Mouse (Mus musculus): Measurements from ENCODE around the gene Pkn3. TPM values are rescaled to one million over a fixed set of nuclear protein-coding genes. Genes with fewer than 3 reads are reported as not detected.

Gene Pkn3
- polyA plus RNA-seq (2012; rRNA removed): 29.0 and 31.3 TPM in 2 replicates

DNA sequence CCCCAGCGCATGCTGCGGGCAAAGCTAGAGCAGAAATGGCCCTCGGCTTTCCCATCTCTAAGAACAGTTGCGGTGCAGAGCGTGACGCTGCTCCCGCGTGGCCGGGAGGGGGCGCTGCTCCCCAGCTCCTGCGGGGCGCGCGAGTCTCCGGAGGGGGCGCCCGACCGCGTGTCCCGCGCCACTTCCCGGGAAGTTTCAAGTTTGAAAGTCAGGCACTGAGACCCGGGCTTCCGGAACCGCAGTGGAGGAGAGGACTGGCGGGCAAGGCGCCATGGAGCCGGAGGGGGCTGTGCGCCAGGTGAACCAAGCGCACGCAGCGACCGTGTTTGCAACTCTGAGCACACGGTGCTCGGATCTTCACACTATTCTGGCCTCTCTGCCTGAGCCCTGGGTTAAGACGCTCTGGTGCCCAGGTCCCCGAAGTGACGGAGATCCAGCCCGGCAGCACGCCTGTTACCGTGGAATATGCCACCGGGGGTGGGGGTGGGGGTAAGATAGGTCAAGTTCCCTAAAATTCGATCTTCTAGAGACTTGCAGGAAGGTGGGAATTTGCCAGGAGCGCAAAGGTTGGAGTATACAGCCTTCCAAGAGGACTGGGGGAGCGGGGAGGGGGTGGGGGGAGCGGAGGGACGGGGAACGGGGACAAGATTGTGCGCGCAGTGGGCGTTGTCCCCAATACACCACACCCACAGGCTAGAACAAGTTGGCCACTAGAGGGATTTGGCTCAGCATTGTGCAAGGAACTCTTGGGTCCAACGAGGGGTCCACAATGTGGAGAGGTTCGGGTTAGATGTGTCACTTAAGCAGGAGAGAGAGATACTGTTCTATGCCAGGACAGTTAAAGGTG is at the start of gene Pkn3:
Gene Pkn3, plus strand, starts transcription at position 183 of the 847 bp plus-strand sequence.
- WGBS: under 1% methylated on average over 53 of the region's 53 CpGs
- peak; percentile 84 for DNase-seq

DNA sequence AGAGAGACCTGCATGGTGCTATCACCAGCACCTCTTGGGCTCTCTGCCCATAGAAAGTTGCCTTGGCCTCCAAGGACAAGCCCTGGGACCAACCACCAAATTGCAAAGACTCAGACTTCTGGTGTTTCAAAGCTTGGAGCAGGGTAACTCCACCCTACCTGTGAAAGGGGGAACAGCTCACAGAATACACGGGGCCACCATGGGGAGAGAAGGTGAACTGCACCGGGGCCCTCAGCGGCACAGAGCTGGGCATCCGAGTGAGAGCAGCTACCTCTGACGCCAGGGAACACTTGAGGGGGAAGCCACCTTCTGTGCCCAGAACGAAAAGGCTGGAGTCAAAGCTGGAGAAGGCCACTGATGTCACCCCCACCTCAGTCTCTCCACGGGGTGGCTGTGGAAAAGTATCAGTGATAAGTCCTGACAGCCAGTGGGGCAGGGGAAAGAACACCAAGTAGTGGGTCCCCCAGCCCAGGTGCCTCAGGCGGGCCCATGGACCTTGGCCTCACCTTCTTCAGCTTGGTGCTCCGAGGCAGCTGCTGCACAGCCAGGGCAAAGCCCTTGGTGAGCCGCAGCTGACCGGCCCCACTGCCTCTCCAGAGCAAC is 45.1 kb upstream of the Pkn3 start:
- no peak for TF ChIP-seq POLR2A (IDR thresholded peaks at IDR 0.05; ENCODE audit: borderline replicate concordance, extremely low read depth, low read depth, low read length)
- TF ChIP-seq CTCF (IDR thresholded peaks at IDR 0.05; ENCODE audit: insufficient read depth, low read length): no peak
- no peak for DNase-seq
- H3K4me3 ChIP-seq (replicated peaks; ENCODE audit: extremely low read depth, low read depth, low read length): no peak overlapping the region
- no peaks in the 10 kb centered on the region for H3K4me1 ChIP-seq (ENCODE audit: control insufficient read depth, insufficient read depth, low read length)
- 58% methylated on average over 11 of the region's 11 CpGs for WGBS

More for the DNA sequence above, at the start of gene Pkn3:
- no peak; the same call in 1 of the 2 replicates for TF ChIP-seq POLR2A (IDR thresholded peaks at IDR 0.05; ENCODE audit: borderline replicate concordance, extremely low read depth, low read depth, low read length)
- peak; percentile 70 for TF ChIP-seq CTCF (IDR thresholded peaks at IDR 0.05; ENCODE audit: insufficient read depth, low read length)
- Histone ChIP-seq H3K4me3 (replicated peaks; ENCODE audit: extremely low read depth, low read depth, low read length) (peak within 1 kb of the TSS; percentile 63), H3K4me1 (ENCODE audit: control insufficient read depth, insufficient read depth, low read length) (no peaks in the 10 kb centered on the region)

DNA sequence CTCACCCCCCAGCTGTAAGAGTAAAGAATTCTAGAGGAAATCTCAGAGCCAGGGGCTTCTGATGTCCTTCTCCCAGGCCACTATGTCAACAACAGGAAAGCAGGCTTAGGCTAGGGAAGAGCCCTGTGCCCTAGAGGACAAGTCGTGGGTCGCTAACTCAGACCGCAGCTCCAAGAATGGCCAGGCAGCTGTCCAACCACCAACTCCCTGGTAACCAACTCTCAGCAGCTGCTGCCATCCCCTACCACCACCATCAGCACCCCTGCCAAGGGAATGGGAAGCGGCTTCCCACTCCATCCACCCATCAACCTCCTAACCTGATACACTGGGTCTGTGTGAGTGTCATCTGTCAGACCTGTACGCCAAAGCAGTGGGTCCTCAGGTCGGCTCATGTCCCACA is 44.5 kb upstream of the Pkn3 start:
- Histone ChIP-seq H3K4me3 (replicated peaks; ENCODE audit: extremely low read depth, low read depth, low read length) (no peak overlapping the region), H3K4me1 (ENCODE audit: control insufficient read depth, insufficient read depth, low read length) (no peaks in the 10 kb centered on the region)
- WGBS: 62% methylated on average over 6 of the region's 6 CpGs
- no peak for DNase-seq
- no peak for TF ChIP-seq CTCF (IDR thresholded peaks at IDR 0.05; ENCODE audit: insufficient read depth, low read length)
- TF ChIP-seq POLR2A (IDR thresholded peaks at IDR 0.05; ENCODE audit: borderline replicate concordance, extremely low read depth, low read depth, low read length): no peak

GRCm38 (mm10) chr2:30037762-30038161 is 39.7 kb upstream of the Pkn3 start:
- no peak overlapping the region for H3K4me3 ChIP-seq (replicated peaks; ENCODE audit: extremely low read depth, low read depth, low read length)
- no peak for DNase-seq
- H3K4me1 ChIP-seq (ENCODE audit: control insufficient read depth, insufficient read depth, low read length): no peaks in the 10 kb centered on the region
- TF ChIP-seq POLR2A (IDR thresholded peaks at IDR 0.05; ENCODE audit: borderline replicate concordance, extremely low read depth, low read depth, low read length) (no peak), CTCF (IDR thresholded peaks at IDR 0.05; ENCODE audit: insufficient read depth, low read length) (no peak)
- WGBS: 82% methylated on average over 2 of the region's 2 CpGs

DNA sequence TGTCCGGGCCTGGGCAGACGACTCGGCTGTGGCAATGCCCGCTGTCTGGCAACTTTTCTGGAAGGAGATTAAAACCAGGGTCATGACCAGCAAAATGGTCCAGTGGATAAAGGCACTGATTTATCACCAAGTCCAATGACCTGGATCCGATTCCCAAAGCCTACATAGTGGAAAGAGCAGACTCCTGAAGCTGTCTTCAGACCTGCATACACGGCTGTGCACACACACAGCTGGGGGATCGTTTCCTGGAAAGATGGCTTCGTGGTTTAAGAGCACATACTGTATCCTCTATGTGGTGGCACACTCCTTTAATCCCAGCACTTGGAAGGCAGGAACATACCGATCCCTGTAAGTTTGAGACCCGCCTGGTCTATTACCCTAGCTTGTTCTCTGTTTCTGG is 39.1 kb upstream of the Pkn3 start:
- TF ChIP-seq POLR2A (IDR thresholded peaks at IDR 0.05; ENCODE audit: borderline replicate concordance, extremely low read depth, low read depth, low read length) (no peak), CTCF (IDR thresholded peaks at IDR 0.05; ENCODE audit: insufficient read depth, low read length) (no peak)

DNA sequence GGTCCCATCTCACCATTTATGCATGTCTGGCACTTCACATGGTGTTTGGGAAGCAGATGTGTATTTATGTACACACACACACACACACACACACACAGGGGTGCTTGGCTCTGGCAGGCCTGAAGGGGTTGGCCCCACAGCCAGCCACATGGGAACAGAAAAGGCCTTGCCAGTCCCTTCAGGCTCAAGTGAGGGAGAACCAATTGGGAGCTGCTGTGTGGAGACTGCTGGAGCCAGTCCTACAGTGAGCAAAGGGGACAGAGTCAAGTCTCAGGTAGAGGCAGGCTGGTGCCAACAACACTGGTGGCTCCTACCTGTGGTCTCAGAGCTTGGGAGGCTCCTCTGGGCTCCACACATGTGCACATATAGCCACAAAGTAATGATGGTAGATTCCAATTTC is 37.8 kb upstream of the Pkn3 start:
- Histone ChIP-seq H3K4me3 (replicated peaks; ENCODE audit: extremely low read depth, low read depth, low read length) (no peak overlapping the region), H3K4me1 (ENCODE audit: control insufficient read depth, insufficient read depth, low read length) (no peaks in the 10 kb centered on the region)
- no peak for TF ChIP-seq CTCF (IDR thresholded peaks at IDR 0.05; ENCODE audit: insufficient read depth, low read length)
- no peak for TF ChIP-seq POLR2A (IDR thresholded peaks at IDR 0.05; ENCODE audit: borderline replicate concordance, extremely low read depth, low read depth, low read length)
- DNase-seq: no peak

More for the DNA sequence above, 39.1 kb upstream of the Pkn3 start:
- DNase-seq: no peak
- no peaks in the 10 kb centered on the region for H3K4me1 ChIP-seq (ENCODE audit: control insufficient read depth, insufficient read depth, low read length)
- no peak overlapping the region for H3K4me3 ChIP-seq (replicated peaks; ENCODE audit: extremely low read depth, low read depth, low read length)
- 95% methylated on average over 10 of the region's 10 CpGs for WGBS

GRCm38 (mm10) chr2:30042445-30042844 is 35.0 kb upstream of the Pkn3 start:
- TF ChIP-seq POLR2A (IDR thresholded peaks at IDR 0.05; ENCODE audit: borderline replicate concordance, extremely low read depth, low read depth, low read length): no peak
- peak; percentile 94 for TF ChIP-seq CTCF (IDR thresholded peaks at IDR 0.05; ENCODE audit: insufficient read depth, low read length)
- DNase-seq: peak; percentile 78
- no peaks in the 10 kb centered on the region for H3K4me1 ChIP-seq (ENCODE audit: control insufficient read depth, insufficient read depth, low read length)
- no peak overlapping the region for H3K4me3 ChIP-seq (replicated peaks; ENCODE audit: extremely low read depth, low read depth, low read length)
- 6% methylated on average over 4 of the region's 4 CpGs for WGBS

DNA sequence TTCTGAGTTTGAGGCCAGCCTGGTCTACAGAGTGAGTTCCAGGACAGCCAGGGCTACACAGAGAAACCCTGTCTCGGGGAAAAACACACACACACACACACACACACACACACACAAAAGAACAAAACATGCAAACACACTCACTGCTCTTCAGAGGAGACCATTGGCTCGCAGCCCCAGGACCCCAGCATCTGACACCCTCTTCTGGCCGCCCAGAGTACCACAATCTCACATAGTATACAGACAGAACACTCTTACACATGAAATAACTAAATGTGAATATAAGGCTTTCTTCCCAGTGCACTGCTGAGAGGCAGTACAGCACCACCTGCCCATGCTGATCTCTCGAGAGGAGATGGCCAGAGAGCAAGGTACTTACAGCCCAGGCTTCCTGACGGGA is 32.9 kb upstream of the Pkn3 start:
- no peak for DNase-seq
- TF ChIP-seq POLR2A (IDR thresholded peaks at IDR 0.05; ENCODE audit: borderline replicate concordance, extremely low read depth, low read depth, low read length) (no peak), CTCF (IDR thresholded peaks at IDR 0.05; ENCODE audit: insufficient read depth, low read length) (no peak)
- WGBS: 92% methylated on average over 5 of the region's 5 CpGs
- no peak overlapping the region for H3K4me3 ChIP-seq (replicated peaks; ENCODE audit: extremely low read depth, low read depth, low read length)
- H3K4me1 ChIP-seq (ENCODE audit: control insufficient read depth, insufficient read depth, low read length): no peaks in the 10 kb centered on the region

GRCm38 (mm10) chr2:30047127-30047526 is 30.4 kb upstream of the Pkn3 start:
- Histone ChIP-seq H3K4me3 (replicated peaks; ENCODE audit: extremely low read depth, low read depth, low read length) (no peak overlapping the region), H3K4me1 (ENCODE audit: control insufficient read depth, insufficient read depth, low read length) (no peaks in the 10 kb centered on the region)
- no peak for TF ChIP-seq POLR2A (IDR thresholded peaks at IDR 0.05; ENCODE audit: borderline replicate concordance, extremely low read depth, low read depth, low read length)
- no peak for TF ChIP-seq CTCF (IDR thresholded peaks at IDR 0.05; ENCODE audit: insufficient read depth, low read length)
- DNase-seq: no peak
- WGBS: 97% methylated on average over 6 of the region's 6 CpGs

GRCm38 (mm10) chr2:30048101-30048501 is 29.4 kb upstream of the Pkn3 start:
- DNase-seq: no peak
- TF ChIP-seq CTCF (IDR thresholded peaks at IDR 0.05; ENCODE audit: insufficient read depth, low read length) (no peak), POLR2A (IDR thresholded peaks at IDR 0.05; ENCODE audit: borderline replicate concordance, extremely low read depth, low read depth, low read length) (no peak)
- 45% methylated on average over 11 of the region's 11 CpGs for WGBS
- Histone ChIP-seq H3K4me1 (ENCODE audit: control insufficient read depth, insufficient read depth, low read length) (no peaks in the 10 kb centered on the region), H3K4me3 (replicated peaks; ENCODE audit: extremely low read depth, low read depth, low read length) (peak overlapping the region; percentile 69)
